In genomic region chr13:49117563-49117962, GRCm38 (mm10) we compare ENCODE assay signal across 19 mouse cellular contexts. TPM values are rescaled to one million over a fixed set of nuclear protein-coding genes. Genes with fewer than 3 reads are reported as not detected.
A peak's percentile ranks its signal among the peaks of the same experiment; 100 is the strongest.
DNase-seq lines count a peak whose midpoint lies in the region; ATAC-seq and TF ChIP-seq lines count a peak whose summit lies in the region.
"Had no signal": no experiment of that assay in that cellular context is flagged by ENCODE, and none has a peak within 500 bp of the region (broad histone marks: within the 10 kb centered on the region; RNA-seq: fewer than 3 reads in every experiment).

No protein-coding gene starts in this region.

- dilution Hi-C loops in CH12.LX (cut with MboI; ENCODE audit: extremely low pct_ligation_motif_present, extremely low pct_unique_long_range_greater_than_20kb, low sequenced_read_pairs): no loop called here

- DNase-seq in forebrain, postnatal 0 days: no peak
- DNase-seq in liver, embryonic 14.5 days (ENCODE audit: low read depth in 3 of 3, low spot score in 3 of 3): no peak
- DNase-seq in liver, embryonic 11.5 days (ENCODE audit: low spot score): no peak
- DNase-seq in CH12.LX (ENCODE audit: extremely low read depth): peak; percentile 33
- DNase-seq in c-Kit-positive CD71-positive TER-119-negative erythroid progenitor cells, embryonic 14.5 days (ENCODE audit: low read depth): peak; percentile 6
- no peak for DNase-seq in spleen, postnatal 4 days (ENCODE audit: low spot score in 2 of 2)
- no peak for DNase-seq in cerebellum, postnatal 25 days
- DNase-seq: adrenal gland, postnatal 36 days; gastrocnemius, postnatal 10 days; kidney, adult 18-20 months; spleen, adult 18-20 months had no signal

- in situ Hi-C loops in CH12.LX (cut with MboI; ENCODE audit: low pct_ligation_motif_present, low pct_unique_long_range_greater_than_20kb, low sequenced_read_pairs): no loop called here

- no peaks in the 10 kb centered on the region for H3K27me3 ChIP-seq in forebrain, postnatal 0 days (ENCODE audit: insufficient read depth, low read length)
- no peaks in the 10 kb centered on the region for H3K27me3 ChIP-seq in forebrain, embryonic 16.5 days (replicated peaks; ENCODE audit: control insufficient read depth, insufficient read depth, low read length)
- no peaks in the 10 kb centered on the region for H3K27me3 ChIP-seq in liver, embryonic 14.5 days (ENCODE audit: control insufficient read depth, insufficient read depth, low read length)
- H3K27me3 ChIP-seq in liver, embryonic 11.5 days (replicated peaks; ENCODE audit: control insufficient read depth, insufficient read depth, low read length): no peaks in the 10 kb centered on the region
- H3K27me3 ChIP-seq in CH12.LX (replicated peaks): no peaks in the 10 kb centered on the region
- H3K27me3 ChIP-seq: embryonic facial prominence, embryonic 15.5 days; forebrain, embryonic 13.5 days; heart, embryonic 12.5 days; midbrain, embryonic 13.5 days; neural tube, embryonic 13.5 days had no signal

- no peak overlapping the region for H3K27ac ChIP-seq in forebrain, postnatal 0 days (ENCODE audit: low read depth, low read length)
- H3K27ac ChIP-seq in forebrain, embryonic 16.5 days (ENCODE audit: low read length): no peak overlapping the region
- H3K27ac ChIP-seq in liver, embryonic 14.5 days: no peak overlapping the region
- no peak overlapping the region for H3K27ac ChIP-seq in liver, embryonic 11.5 days (ENCODE audit: low read depth, low read length)
- H3K27ac ChIP-seq in CH12.LX (ENCODE audit: insufficient read depth, low read depth): no peak overlapping the region
- H3K27ac ChIP-seq: embryonic facial prominence, embryonic 15.5 days; forebrain, embryonic 13.5 days; hindbrain, embryonic 10.5 days; midbrain, embryonic 13.5 days; neural tube, embryonic 13.5 days had no signal

- ATAC-seq in forebrain, postnatal 0 days: no peak
- no peak for ATAC-seq in forebrain, embryonic 16.5 days
- ATAC-seq in liver, embryonic 14.5 days (ENCODE audit: insufficient read depth): no peak
- no peak for ATAC-seq in liver, embryonic 11.5 days (replicated peaks; ENCODE audit: low FRiP score)
- ATAC-seq: forebrain, embryonic 13.5 days; midbrain, embryonic 13.5 days had no signal

- TF ChIP-seq POLR2A in CH12.LX (IDR thresholded peaks at IDR 0.05; ENCODE audit: low read depth, low read length): no peak

- H3K4me1 ChIP-seq in forebrain, postnatal 0 days (ENCODE audit: insufficient read depth): no peaks in the 10 kb centered on the region
- no peaks in the 10 kb centered on the region; the same call in 1 of the 2 replicates for H3K4me1 ChIP-seq in forebrain, embryonic 16.5 days (replicated peaks; ENCODE audit: control insufficient read depth, insufficient read depth, low read length)
- H3K4me1 ChIP-seq in liver, embryonic 14.5 days (replicated peaks; ENCODE audit: control insufficient read depth in 2 of 2, insufficient read depth in 2 of 2, low read length in 1 of 2): no peaks in the 10 kb centered on the region
- no peaks in the 10 kb centered on the region for H3K4me1 ChIP-seq in liver, embryonic 11.5 days (replicated peaks; ENCODE audit: control insufficient read depth, insufficient read depth, low read length)
- no peaks in the 10 kb centered on the region for H3K4me1 ChIP-seq in CH12.LX (ENCODE audit: control insufficient read depth in 1 of 2, insufficient read depth in 2 of 2)
- H3K4me1 ChIP-seq: heart, embryonic 12.5 days had no signal

- no peaks in the 10 kb centered on the region for H3K79me2 ChIP-seq in CH12.LX (replicated peaks; ENCODE audit: control insufficient read depth, extremely low read depth, insufficient read depth, poor library complexity, severe bottlenecking)

- H3K4me3 ChIP-seq in forebrain, postnatal 0 days (ENCODE audit: low read depth, low read length): no peak overlapping the region
- no peak overlapping the region for H3K4me3 ChIP-seq in forebrain, embryonic 16.5 days (replicated peaks; ENCODE audit: low read length)
- H3K4me3 ChIP-seq in liver, embryonic 14.5 days (ENCODE audit: insufficient read depth in 1 of 2, low read depth in 2 of 2, low read length in 2 of 2): no peak overlapping the region
- H3K4me3 ChIP-seq in liver, embryonic 11.5 days (ENCODE audit: low read depth, low read length): no peak overlapping the region
- no peak overlapping the region for H3K4me3 ChIP-seq in CH12.LX (replicated peaks in 1 of 3; ENCODE audit: low read depth in 2 of 3, low read length in 2 of 3, poor library complexity in 1 of 3)
- H3K4me3 ChIP-seq: embryonic facial prominence, embryonic 15.5 days; forebrain, embryonic 13.5 days; heart, embryonic 12.5 days; hindbrain, embryonic 10.5 days; midbrain, embryonic 13.5 days; neural tube, embryonic 13.5 days had no signal

- peak; percentile 20 for TF ChIP-seq RAD21 in CH12.LX (IDR thresholded peaks at IDR 0.05; ENCODE audit: low read depth, low read length)

- TF ChIP-seq EP300 in liver, embryonic 14.5 days (IDR thresholded peaks at IDR 0.05; ENCODE audit: low read depth): no peak
- TF ChIP-seq EP300 in CH12.LX (IDR thresholded peaks at IDR 0.05; ENCODE audit: low read length): no peak

- WGBS in forebrain, postnatal 0 days: 90% methylated on average over 8 of the region's 8 CpGs
- 90% methylated on average over 8 of the region's 8 CpGs for WGBS in forebrain, embryonic 16.5 days
- 65% methylated on average over 8 of the region's 8 CpGs for WGBS in liver, embryonic 14.5 days (ENCODE audit: insufficient replicate concordance)
- 81% methylated on average over 8 of the region's 8 CpGs for WGBS in liver, embryonic 11.5 days

- H3K9ac ChIP-seq in forebrain, postnatal 0 days: no peak overlapping the region
- no peak overlapping the region for H3K9ac ChIP-seq in forebrain, embryonic 16.5 days (replicated peaks; ENCODE audit: low read depth, low read length)
- H3K9ac ChIP-seq in liver, embryonic 14.5 days (replicated peaks): no peak overlapping the region
- H3K9ac ChIP-seq in liver, embryonic 11.5 days (ENCODE audit: low read depth, low read length): no peak overlapping the region
- H3K9ac ChIP-seq in CH12.LX (ENCODE audit: insufficient read depth, low read depth): no peak overlapping the region
- H3K9ac ChIP-seq: embryonic facial prominence, embryonic 15.5 days; forebrain, embryonic 13.5 days; heart, embryonic 12.5 days; midbrain, embryonic 13.5 days; neural tube, embryonic 13.5 days had no signal

- TF ChIP-seq CTCF in forebrain, postnatal 0 days (IDR thresholded peaks at IDR 0.05; ENCODE audit: low read depth): peak; percentile 37; the same call in 1 of the 2 replicates
- TF ChIP-seq CTCF in liver, embryonic 14.5 days (IDR thresholded peaks at IDR 0.05; ENCODE audit: low read depth): peak; percentile 41; the same call in 1 of the 2 replicates
- peak in 1 of 2 experiments; percentile 45; a peak in 2 of 4 replicates for TF ChIP-seq CTCF in CH12.LX (conservative IDR thresholded peaks at IDR 0.05 in 1 of 2, IDR thresholded peaks at IDR 0.05 in 1 of 2; ENCODE audit: low read depth in 2 of 2, low read length in 2 of 2)

- 0 out of 2 replicates have a peak, but pooled peaks cover 2% of the 10 kb centered on the region for H3K36me3 ChIP-seq in forebrain, postnatal 0 days (ENCODE audit: insufficient read depth)
- H3K36me3 ChIP-seq in forebrain, embryonic 16.5 days (ENCODE audit: control insufficient read depth, insufficient read depth): no peaks in the 10 kb centered on the region
- H3K36me3 ChIP-seq in liver, embryonic 14.5 days (replicated peaks; ENCODE audit: control insufficient read depth, insufficient read depth, low read depth): no peaks in the 10 kb centered on the region
- no peaks in the 10 kb centered on the region for H3K36me3 ChIP-seq in liver, embryonic 11.5 days (ENCODE audit: control insufficient read depth, insufficient read depth, low read length)
- H3K36me3 ChIP-seq in CH12.LX (replicated peaks in 1 of 2; ENCODE audit: control insufficient read depth in 1 of 2, insufficient read depth in 1 of 2, low read length in 1 of 2): no peaks in the 10 kb centered on the region
- H3K36me3 ChIP-seq: embryonic facial prominence, embryonic 15.5 days; heart, embryonic 12.5 days; hindbrain, embryonic 10.5 days; neural tube, embryonic 13.5 days had no signal

- no peaks in the 10 kb centered on the region for H3K9me3 ChIP-seq in forebrain, postnatal 0 days (ENCODE audit: low read length)
- H3K9me3 ChIP-seq in forebrain, embryonic 16.5 days (ENCODE audit: control insufficient read depth, low read length): no peaks in the 10 kb centered on the region
- no peaks in the 10 kb centered on the region for H3K9me3 ChIP-seq in liver, embryonic 14.5 days (ENCODE audit: control insufficient read depth, low read length)
- no peaks in the 10 kb centered on the region for H3K9me3 ChIP-seq in liver, embryonic 11.5 days (ENCODE audit: control insufficient read depth, low read length)
- H3K9me3 ChIP-seq in CH12.LX (replicated peaks; ENCODE audit: low read length): no peaks in the 10 kb centered on the region
- H3K9me3 ChIP-seq: embryonic facial prominence, embryonic 15.5 days; forebrain, embryonic 13.5 days; heart, embryonic 12.5 days; hindbrain, embryonic 10.5 days; midbrain, embryonic 13.5 days; neural tube, embryonic 13.5 days had no signal

- no peak overlapping the region for H3K4me2 ChIP-seq in forebrain, postnatal 0 days (ENCODE audit: low read depth)
- H3K4me2 ChIP-seq in forebrain, embryonic 16.5 days (ENCODE audit: low read length): no peak overlapping the region
- no peak overlapping the region for H3K4me2 ChIP-seq in liver, embryonic 14.5 days (ENCODE audit: low read depth)
- no peak overlapping the region for H3K4me2 ChIP-seq in liver, embryonic 11.5 days
- no peak overlapping the region for H3K4me2 ChIP-seq in CH12.LX (ENCODE audit: insufficient read depth, low read depth, poor library complexity, severe bottlenecking)
- H3K4me2 ChIP-seq: embryonic facial prominence, embryonic 15.5 days; forebrain, embryonic 13.5 days; heart, embryonic 12.5 days; midbrain, embryonic 13.5 days; neural tube, embryonic 13.5 days had no signal

TF ChIP-seq in CH12.LX, 34 proteins besides CTCF, POLR2A, EP300 and RAD21:
- TF ChIP-seq ZMIZ1 (IDR thresholded peaks at IDR 0.05; ENCODE audit: low read depth, low read length): no peak
- TF ChIP-seq HCFC1 (IDR thresholded peaks at IDR 0.05; ENCODE audit: low read depth, low read length): no peak
- no peak for TF ChIP-seq ZC3H11A (IDR thresholded peaks at IDR 0.05; ENCODE audit: low read depth, low read length)
- no peak for TF ChIP-seq KAT2A (IDR thresholded peaks at IDR 0.05; ENCODE audit: insufficient replicate concordance, low read length)
TF ChIP-seq in CH12.LX: peak in this region for 0.

RNA-seq across cellular contexts. Expression of gene Wnk2, which starts 30.3 kb away (rescaled TPM):
- 35.2 and 46.6 TPM in 2 replicates for total RNA-seq in forebrain, postnatal 0 days (2014; rRNA removed)
- polyA plus RNA-seq in forebrain, postnatal 0 days (2015; fragmentation: Nextera tagmentation; extraction: Ambion mirVana): 10.7 and 15.2 TPM in 2 replicates
- 16.0 and 21.3 TPM in 2 replicates for polyA plus RNA-seq in forebrain, embryonic 16.5 days (2015; fragmentation: Nextera tagmentation; extraction: Ambion mirVana)
- 0.13 and 0.30 TPM in 2 replicates for polyA plus RNA-seq in liver, embryonic 14.5 days (2012; rRNA removed)
- 0.05 and 0.08 TPM in 2 replicates for polyA plus RNA-seq in liver, embryonic 14.5 days (2014; fragmentation: Nextera tagmentation; extraction: Ambion mirVana)
- polyA plus RNA-seq in liver, embryonic 11.5 days (2014; fragmentation: Nextera tagmentation; extraction: Ambion mirVana): 0.34 and 0.45 TPM in 2 replicates
- total RNA-seq in CH12.LX (2012; rRNA removed) (0.04 TPM in 1 of 2 replicates, not detected in the other), CH12.LX (2014; rRNA removed) (not detected in 2 replicates)
- polyA plus RNA-seq in CH12.LX (2012; ENCODE audit: insufficient read length, low read depth): not detected in 2 replicates
- total RNA-seq: common myeloid progenitor, adult 5-6 weeks had no signal

Comparison
In these comparisons a context has a peak if more than half of its experiments do, and no peak if none do; other contexts are left out.
1. DNase-seq: peak in CH12.LX (single experiment) and c-Kit-positive CD71-positive TER-119-negative erythroid progenitor cells, embryonic 14.5 days (single experiment); none in forebrain, postnatal 0 days (single experiment), liver, embryonic 14.5 days (0 of 3), liver, embryonic 11.5 days (single experiment), spleen, postnatal 4 days (0 of 2) and cerebellum, postnatal 25 days (0 of 2).